Mouse (Mus musculus): ENCODE data around the gene Macc1. TPM values are rescaled to one million over a fixed set of nuclear protein-coding genes. Genes with fewer than 3 reads are reported as not detected.

The Macc1 gene
- polyA plus RNA-seq, 1 experiment from 2014 or later = 0.05 TPM

- ATAC-seq = no peak
- Histone ChIP-seq H3K9me3 (replicated peaks; ENCODE audit: control insufficient read depth, low read length, poor library complexity, severe bottlenecking) (no peaks in the 10 kb centered on the region), H3K36me3 (ENCODE audit: control insufficient read depth, insufficient read depth, low read length) (no peaks in the 10 kb centered on the region), H3K9ac (ENCODE audit: low read depth, low read length) (no peak overlapping the region), H3K27ac (ENCODE audit: low read length) (no peak overlapping the region), H3K4me3 (ENCODE audit: low read depth, low read length) (no peak overlapping the region), H3K4me2 (ENCODE audit: low read length) (no peak overlapping the region), H3K4me1 (ENCODE audit: control insufficient read depth, insufficient read depth, low read length) (no peaks in the 10 kb centered on the region), H3K27me3 (ENCODE audit: control insufficient read depth, insufficient read depth, low read depth, low read length) (no peaks in the 10 kb centered on the region)
- 85% methylated on average over 4 of the region's 4 CpGs for WGBS
Observed at GRCm38 (mm10) chr12:119369832-119370231, 55.8 kb downstream of the Macc1 start.

DNA sequence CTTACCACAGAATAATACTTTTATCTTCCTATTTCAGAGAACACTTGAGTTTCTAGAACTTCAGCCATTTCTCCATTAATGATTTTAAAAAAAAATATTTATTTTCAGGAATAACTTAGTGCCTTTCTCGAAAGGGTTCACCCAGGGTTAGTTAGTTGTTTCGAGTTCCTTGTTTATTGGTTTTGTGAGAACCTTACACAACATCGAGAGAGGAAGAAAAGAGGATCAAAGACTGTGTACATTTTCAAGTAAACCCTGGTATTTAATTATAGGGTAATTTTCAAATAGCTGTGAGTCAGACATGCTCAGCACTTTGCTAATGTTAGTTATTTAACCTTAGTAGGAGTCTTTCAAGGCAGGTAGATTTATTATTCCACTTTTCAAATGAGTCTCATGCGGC, 58.3 kb downstream of the Macc1 start:
- WGBS = 83% methylated on average over 4 of the region's 4 CpGs
- Histone ChIP-seq H3K4me3 (ENCODE audit: low read depth, low read length) (no peak overlapping the region), H3K36me3 (ENCODE audit: control insufficient read depth, insufficient read depth, low read length) (no peaks in the 10 kb centered on the region), H3K4me1 (ENCODE audit: control insufficient read depth, insufficient read depth, low read length) (no peaks in the 10 kb centered on the region), H3K4me2 (ENCODE audit: low read length) (no peak overlapping the region), H3K9ac (ENCODE audit: low read depth, low read length) (no peak overlapping the region), H3K27me3 (ENCODE audit: control insufficient read depth, insufficient read depth, low read depth, low read length) (no peaks in the 10 kb centered on the region), H3K9me3 (replicated peaks; ENCODE audit: control insufficient read depth, low read length, poor library complexity, severe bottlenecking) (no peaks in the 10 kb centered on the region), H3K27ac (ENCODE audit: low read length) (no peak overlapping the region)
- ATAC-seq = no peak

- Histone ChIP-seq H3K27ac (ENCODE audit: low read length) (no peak overlapping the region), H3K27me3 (ENCODE audit: control insufficient read depth, insufficient read depth, low read depth, low read length) (no peaks in the 10 kb centered on the region), H3K4me2 (ENCODE audit: low read length) (no peak overlapping the region), H3K9ac (ENCODE audit: low read depth, low read length) (no peak overlapping the region), H3K4me3 (ENCODE audit: low read depth, low read length) (no peak overlapping the region), H3K4me1 (ENCODE audit: control insufficient read depth, insufficient read depth, low read length) (no peaks in the 10 kb centered on the region), H3K36me3 (ENCODE audit: control insufficient read depth, insufficient read depth, low read length) (no peaks in the 10 kb centered on the region), H3K9me3 (replicated peaks; ENCODE audit: control insufficient read depth, low read length, poor library complexity, severe bottlenecking) (no peaks in the 10 kb centered on the region)
- ATAC-seq = no peak
Observed at GRCm38 (mm10) chr12:119376879-119377278, 62.8 kb downstream of the Macc1 start.

- no peak overlapping the region for H3K9ac ChIP-seq (ENCODE audit: low read depth, low read length)
- no peaks in the 10 kb centered on the region for H3K27me3 ChIP-seq (ENCODE audit: control insufficient read depth, insufficient read depth, low read depth, low read length)
- H3K9me3 ChIP-seq (replicated peaks; ENCODE audit: control insufficient read depth, low read length, poor library complexity, severe bottlenecking) = no peaks in the 10 kb centered on the region
- no peak overlapping the region for H3K4me3 ChIP-seq (ENCODE audit: low read depth, low read length)
- no peak for ATAC-seq
- WGBS = 75% methylated on average over 1 of the region's 1 CpGs
- no peaks in the 10 kb centered on the region for H3K4me1 ChIP-seq (ENCODE audit: control insufficient read depth, insufficient read depth, low read length)
- H3K36me3 ChIP-seq (ENCODE audit: control insufficient read depth, insufficient read depth, low read length) = no peaks in the 10 kb centered on the region
- no peak overlapping the region for H3K4me2 ChIP-seq (ENCODE audit: low read length)
- H3K27ac ChIP-seq (ENCODE audit: low read length) = no peak overlapping the region
Observed at GRCm38 (mm10) chr12:119381839-119382238, 67.8 kb downstream of the Macc1 start.

DNA sequence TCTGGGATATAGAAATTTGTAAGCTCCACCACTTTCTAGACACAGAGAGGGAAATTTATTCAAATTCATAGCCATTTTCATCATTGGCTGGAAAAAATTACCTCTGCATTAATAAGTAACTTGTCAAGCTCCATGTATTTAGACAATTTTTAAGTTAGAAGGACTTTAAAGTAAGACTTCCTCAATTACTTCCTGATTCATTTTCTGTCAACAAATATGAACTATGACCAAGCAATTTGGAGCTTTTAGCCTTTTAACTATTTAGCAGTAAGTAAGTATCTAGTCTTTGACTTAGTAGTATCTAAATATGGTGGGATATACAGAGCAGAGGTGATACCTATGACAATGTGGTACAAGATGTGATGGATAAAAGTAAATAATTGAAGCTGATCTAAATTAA, 72.2 kb downstream of the Macc1 start:
- Histone ChIP-seq H3K27ac (ENCODE audit: low read length) (no peak overlapping the region), H3K27me3 (ENCODE audit: control insufficient read depth, insufficient read depth, low read depth, low read length) (no peaks in the 10 kb centered on the region), H3K36me3 (ENCODE audit: control insufficient read depth, insufficient read depth, low read length) (no peaks in the 10 kb centered on the region), H3K4me1 (ENCODE audit: control insufficient read depth, insufficient read depth, low read length) (no peaks in the 10 kb centered on the region), H3K9me3 (replicated peaks; ENCODE audit: control insufficient read depth, low read length, poor library complexity, severe bottlenecking) (no peaks in the 10 kb centered on the region), H3K4me3 (ENCODE audit: low read depth, low read length) (no peak overlapping the region), H3K9ac (ENCODE audit: low read depth, low read length) (no peak overlapping the region), H3K4me2 (ENCODE audit: low read length) (no peak overlapping the region)
- no peak for ATAC-seq

DNA sequence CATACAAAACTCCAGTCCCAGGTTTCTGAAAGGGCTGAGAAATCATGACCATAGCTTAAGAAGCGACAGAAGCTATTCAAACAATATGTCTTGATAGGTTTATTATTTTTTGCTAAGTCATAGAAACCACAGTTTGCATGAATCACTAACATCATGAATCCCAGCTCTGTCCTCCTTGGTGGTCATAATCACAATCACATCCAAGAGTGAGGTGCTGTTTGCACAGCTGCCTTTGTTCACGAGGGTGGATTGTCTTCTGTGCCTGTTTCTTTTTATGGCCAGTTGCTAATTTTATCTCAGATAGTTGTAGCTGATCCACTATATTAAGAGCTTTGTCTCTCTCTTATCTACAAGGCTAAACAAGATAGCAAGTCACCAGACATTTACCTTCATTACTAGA, 72.6 kb downstream of the Macc1 start:
- H3K27me3 ChIP-seq (ENCODE audit: control insufficient read depth, insufficient read depth, low read depth, low read length) = no peaks in the 10 kb centered on the region
- H3K9me3 ChIP-seq (replicated peaks; ENCODE audit: control insufficient read depth, low read length, poor library complexity, severe bottlenecking) = no peaks in the 10 kb centered on the region
- WGBS = 79% methylated on average over 2 of the region's 2 CpGs
- H3K9ac ChIP-seq (ENCODE audit: low read depth, low read length) = no peak overlapping the region
- no peaks in the 10 kb centered on the region for H3K36me3 ChIP-seq (ENCODE audit: control insufficient read depth, insufficient read depth, low read length)
- H3K27ac ChIP-seq (ENCODE audit: low read length) = no peak overlapping the region
- no peak overlapping the region for H3K4me2 ChIP-seq (ENCODE audit: low read length)
- H3K4me3 ChIP-seq (ENCODE audit: low read depth, low read length) = no peak overlapping the region
- H3K4me1 ChIP-seq (ENCODE audit: control insufficient read depth, insufficient read depth, low read length) = no peaks in the 10 kb centered on the region
- no peak for ATAC-seq

GRCm38 (mm10) chr12:119387925-119388324, 73.9 kb downstream of the Macc1 start:
- H3K9ac ChIP-seq (ENCODE audit: low read depth, low read length) = no peak overlapping the region

DNA sequence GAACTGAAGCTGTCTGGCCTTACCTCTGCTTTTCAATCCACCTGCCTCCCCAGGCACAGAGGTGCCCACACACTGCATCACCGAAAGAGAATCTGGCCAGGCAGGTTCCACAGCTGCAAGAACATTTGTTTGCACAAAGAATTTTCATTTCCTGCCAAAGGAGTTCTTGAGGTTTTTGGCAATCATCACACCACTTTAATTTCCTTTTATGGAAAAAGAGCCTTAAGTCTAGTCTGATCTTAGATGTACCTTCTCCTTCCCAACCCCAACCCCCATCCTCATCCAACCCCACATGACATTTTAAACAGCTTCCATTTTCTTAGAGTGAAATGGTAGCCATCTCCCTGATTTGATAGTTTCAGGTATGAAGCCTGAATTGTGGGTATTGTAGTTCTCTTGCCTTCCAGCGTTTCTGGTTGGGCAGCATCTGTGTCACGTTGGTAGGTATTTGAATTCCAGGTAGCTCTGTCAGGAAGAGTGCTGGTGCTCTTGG, 76.2 kb downstream of the Macc1 start:
- Histone ChIP-seq H3K4me3 (ENCODE audit: low read depth, low read length) (no peak overlapping the region), H3K4me1 (ENCODE audit: control insufficient read depth, insufficient read depth, low read length) (no peaks in the 10 kb centered on the region), H3K27me3 (ENCODE audit: control insufficient read depth, insufficient read depth, low read depth, low read length) (no peaks in the 10 kb centered on the region), H3K27ac (ENCODE audit: low read length) (no peak overlapping the region), H3K36me3 (ENCODE audit: control insufficient read depth, insufficient read depth, low read length) (no peaks in the 10 kb centered on the region), H3K4me2 (ENCODE audit: low read length) (no peak overlapping the region), H3K9ac (ENCODE audit: low read depth, low read length) (no peak overlapping the region), H3K9me3 (replicated peaks; ENCODE audit: control insufficient read depth, low read length, poor library complexity, severe bottlenecking) (no peaks in the 10 kb centered on the region)
- no peak for ATAC-seq
- WGBS = 64% methylated on average over 3 of the region's 3 CpGs

More at GRCm38 (mm10) chr12:119387925-119388324, 73.9 kb downstream of the Macc1 start:
- no peaks in the 10 kb centered on the region for H3K4me1 ChIP-seq (ENCODE audit: control insufficient read depth, insufficient read depth, low read length)
- H3K27me3 ChIP-seq (ENCODE audit: control insufficient read depth, insufficient read depth, low read depth, low read length) = no peaks in the 10 kb centered on the region
- no peaks in the 10 kb centered on the region for H3K9me3 ChIP-seq (replicated peaks; ENCODE audit: control insufficient read depth, low read length, poor library complexity, severe bottlenecking)
- H3K4me3 ChIP-seq (ENCODE audit: low read depth, low read length) = no peak overlapping the region
- no peak for ATAC-seq
- H3K36me3 ChIP-seq (ENCODE audit: control insufficient read depth, insufficient read depth, low read length) = no peaks in the 10 kb centered on the region
- no peak overlapping the region for H3K4me2 ChIP-seq (ENCODE audit: low read length)
- no peak overlapping the region for H3K27ac ChIP-seq (ENCODE audit: low read length)
- WGBS = 85% methylated on average over 2 of the region's 2 CpGs

DNA sequence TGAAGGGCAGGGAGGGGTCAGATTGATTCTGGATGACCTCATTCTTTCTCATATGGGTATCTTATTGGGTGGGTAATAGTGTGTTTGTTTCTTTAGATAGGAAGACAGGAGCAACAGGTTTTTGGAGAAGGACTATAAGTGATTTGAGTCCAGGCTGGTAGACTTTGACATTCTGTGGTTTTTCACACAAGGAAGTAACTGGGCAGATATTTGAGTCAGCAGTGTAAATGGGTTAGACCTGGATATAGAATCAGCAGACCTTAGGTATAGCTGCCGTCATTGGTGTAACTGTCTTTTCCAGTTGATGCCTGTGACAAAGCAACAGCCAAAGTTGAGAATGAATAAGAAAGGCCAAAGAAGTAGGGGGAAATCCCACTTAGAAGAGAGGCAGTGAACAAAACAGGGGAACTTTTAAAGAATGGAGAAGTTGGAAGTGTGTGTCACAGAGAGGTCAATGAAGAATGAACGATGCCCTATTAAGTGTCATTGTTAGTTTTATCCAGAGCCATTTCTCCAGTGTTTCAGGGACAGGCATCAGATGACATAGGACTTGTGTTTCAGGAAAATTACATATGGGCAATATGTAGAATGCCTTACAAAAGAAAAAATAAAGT, 84.1 kb downstream of the Macc1 start:
- no peak overlapping the region for H3K4me3 ChIP-seq (ENCODE audit: low read depth, low read length)
- no peak for ATAC-seq
- H3K36me3 ChIP-seq (ENCODE audit: control insufficient read depth, insufficient read depth, low read length) = no peaks in the 10 kb centered on the region
- no peaks in the 10 kb centered on the region for H3K9me3 ChIP-seq (replicated peaks; ENCODE audit: control insufficient read depth, low read length, poor library complexity, severe bottlenecking)
- 91% methylated on average over 2 of the region's 2 CpGs for WGBS
- H3K27me3 ChIP-seq (ENCODE audit: control insufficient read depth, insufficient read depth, low read depth, low read length) = no peaks in the 10 kb centered on the region
- H3K9ac ChIP-seq (ENCODE audit: low read depth, low read length) = no peak overlapping the region
- no peak overlapping the region for H3K27ac ChIP-seq (ENCODE audit: low read length)
- no peaks in the 10 kb centered on the region for H3K4me1 ChIP-seq (ENCODE audit: control insufficient read depth, insufficient read depth, low read length)
- no peak overlapping the region for H3K4me2 ChIP-seq (ENCODE audit: low read length)

Measured in midbrain, embryonic 16.5 days (tissue).